14 mouse cellular contexts compared by ENCODE assay signal in the genomic region with DNA sequence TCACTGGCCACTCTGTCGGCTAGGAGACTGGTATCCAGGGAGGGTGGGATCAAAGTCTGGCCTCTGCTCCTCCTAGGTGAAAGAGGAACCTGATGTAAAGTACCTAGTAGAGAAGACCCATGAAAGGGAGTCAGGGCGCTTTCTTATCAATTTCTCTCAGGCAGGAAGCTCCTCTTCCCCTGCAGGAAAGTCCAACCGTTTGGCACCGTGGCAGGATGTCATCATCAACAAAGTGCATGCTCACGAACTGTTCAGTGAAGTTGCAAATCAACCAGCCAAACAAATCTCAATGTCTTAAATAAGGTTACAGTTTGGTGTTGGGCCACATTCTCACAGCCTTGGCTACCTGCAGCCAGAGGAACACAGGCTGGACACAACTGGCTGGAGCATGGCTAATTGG.
DNase-seq lines count a peak whose midpoint lies in the region; ATAC-seq and TF ChIP-seq lines count a peak whose summit lies in the region.
"Had no signal": no experiment of that assay in that cellular context is flagged by ENCODE, and none has a peak within 500 bp of the region (broad histone marks: within the 10 kb centered on the region; RNA-seq: fewer than 3 reads in every experiment).

No protein-coding gene starts in this region.

- intact Hi-C loops in heart, adult 2 months (cut with DNase I): no loop called here

- 34% methylated on average over 5 of the region's 5 CpGs for WGBS in lung, postnatal 0 days
- 20% methylated on average over 5 of the region's 5 CpGs for WGBS in intestine, postnatal 0 days
- WGBS in forebrain, embryonic 11.5 days: 70% methylated on average over 5 of the region's 5 CpGs
- WGBS in heart, adult 2 months: 48% methylated on average over 5 of the region's 5 CpGs

- no peaks in the 10 kb centered on the region for H3K36me3 ChIP-seq in lung, postnatal 0 days (ENCODE audit: insufficient read depth, low read length)
- no peaks in the 10 kb centered on the region for H3K36me3 ChIP-seq in intestine, postnatal 0 days (ENCODE audit: control insufficient read depth, insufficient read depth)
- no peaks in the 10 kb centered on the region for H3K36me3 ChIP-seq in forebrain, embryonic 11.5 days (ENCODE audit: control insufficient read depth, insufficient read depth, low read length)
- no peaks in the 10 kb centered on the region for H3K36me3 ChIP-seq in heart, adult 2 months (ENCODE audit: control insufficient read depth, insufficient read depth, low read length)
- H3K36me3 ChIP-seq: forebrain, embryonic 12.5 days; limb, embryonic 15.5 days; neural tube, embryonic 12.5 days had no signal

- TF ChIP-seq EP300 in lung, postnatal 0 days (IDR thresholded peaks at IDR 0.05): no peak
- TF ChIP-seq EP300 in heart, adult 2 months (IDR thresholded peaks at IDR 0.05; ENCODE audit: insufficient read depth, low read depth, low read length): no peak

- peaks cover 13% of the 10 kb centered on the region; the same call in 1 of the 2 replicates for H3K4me1 ChIP-seq in lung, postnatal 0 days (ENCODE audit: insufficient read depth, low read depth, low read length)
- H3K4me1 ChIP-seq in intestine, postnatal 0 days (replicated peaks; ENCODE audit: control insufficient read depth, insufficient read depth, low read length): peaks cover 2% of the 10 kb centered on the region; the same call in 1 of the 2 replicates
- H3K4me1 ChIP-seq in forebrain, embryonic 11.5 days (replicated peaks; ENCODE audit: control insufficient read depth, insufficient read depth, low read length): no peaks in the 10 kb centered on the region
- no peaks in the 10 kb centered on the region; the same call in 1 of the 2 replicates for H3K4me1 ChIP-seq in heart, adult 2 months (ENCODE audit: control insufficient read depth, insufficient read depth, low read length)

- no peaks in the 10 kb centered on the region for H3K9me3 ChIP-seq in lung, postnatal 0 days (ENCODE audit: low read length)
- no peaks in the 10 kb centered on the region for H3K9me3 ChIP-seq in intestine, postnatal 0 days (ENCODE audit: control insufficient read depth)
- H3K9me3 ChIP-seq in forebrain, embryonic 11.5 days (ENCODE audit: control insufficient read depth, low read length): no peaks in the 10 kb centered on the region
- H3K9me3 ChIP-seq: forebrain, embryonic 12.5 days; limb, embryonic 15.5 days; neural tube, embryonic 12.5 days had no signal

- H3K27me3 ChIP-seq in lung, postnatal 0 days (replicated peaks; ENCODE audit: insufficient read depth, low read length): no peaks in the 10 kb centered on the region
- H3K27me3 ChIP-seq in intestine, postnatal 0 days (replicated peaks; ENCODE audit: control insufficient read depth, insufficient read depth, low read length): no peaks in the 10 kb centered on the region
- no peaks in the 10 kb centered on the region for H3K27me3 ChIP-seq in forebrain, embryonic 11.5 days (ENCODE audit: control insufficient read depth, insufficient read depth, low read length)
- H3K27me3 ChIP-seq in heart, adult 2 months (ENCODE audit: control insufficient read depth, insufficient read depth, low read length): no peaks in the 10 kb centered on the region
- H3K27me3 ChIP-seq: limb, embryonic 15.5 days; neural tube, embryonic 12.5 days had no signal

- no peak overlapping the region for H3K4me3 ChIP-seq in lung, postnatal 0 days (ENCODE audit: low read depth, low read length)
- H3K4me3 ChIP-seq in intestine, postnatal 0 days (ENCODE audit: low read depth, low read length): no peak overlapping the region
- no peak overlapping the region for H3K4me3 ChIP-seq in forebrain, embryonic 11.5 days (ENCODE audit: low read depth, low read length)
- H3K4me3 ChIP-seq in heart, adult 2 months: no peak overlapping the region
- H3K4me3 ChIP-seq: forebrain, embryonic 12.5 days; gastrocnemius, adult 2 months; limb, embryonic 15.5 days; neural tube, embryonic 12.5 days had no signal

- no peak for TF ChIP-seq CTCF in lung, postnatal 0 days (IDR thresholded peaks at IDR 0.05)
- TF ChIP-seq CTCF in intestine, postnatal 0 days (IDR thresholded peaks at IDR 0.05; ENCODE audit: low read depth): no peak
- no peak for TF ChIP-seq CTCF in heart, adult 2 months (IDR thresholded peaks at IDR 0.05)

- 0 out of 2 replicates have a peak overlapping the region, but pooled peaks have one; percentile 27 for H3K27ac ChIP-seq in lung, postnatal 0 days (ENCODE audit: low read length)
- no peak overlapping the region for H3K27ac ChIP-seq in intestine, postnatal 0 days (ENCODE audit: low read depth, low read length)
- no peak overlapping the region for H3K27ac ChIP-seq in forebrain, embryonic 11.5 days (ENCODE audit: low read depth, low read length)
- no peak overlapping the region for H3K27ac ChIP-seq in heart, adult 2 months
- H3K27ac ChIP-seq: forebrain, embryonic 12.5 days; limb, embryonic 15.5 days; neural tube, embryonic 12.5 days had no signal

- no peak overlapping the region for H3K4me2 ChIP-seq in lung, postnatal 0 days (replicated peaks; ENCODE audit: low read depth, low read length)
- H3K4me2 ChIP-seq in intestine, postnatal 0 days (replicated peaks; ENCODE audit: low read depth): peak overlapping the region; percentile 37; the same call in 1 of the 2 replicates
- no peak overlapping the region for H3K4me2 ChIP-seq in forebrain, embryonic 11.5 days (ENCODE audit: low read depth, low read length, severe bottlenecking)
- H3K4me2 ChIP-seq: forebrain, embryonic 12.5 days; limb, embryonic 15.5 days; neural tube, embryonic 12.5 days had no signal

- DNase-seq in lung, postnatal 0 days (ENCODE audit: low spot score): no peak
- no peak for DNase-seq in lung, postnatal 36 days
- DNase-seq in forebrain, embryonic 11.5 days (ENCODE audit: low spot score): no peak
- DNase-seq in urinary bladder, postnatal 14 days (ENCODE audit: low spot score): no peak
- no peak for DNase-seq in heart, adult 2 months
- DNase-seq: midbrain, embryonic 14.5 days; spleen, adult 18-20 months had no signal

- no peak for ATAC-seq in lung, postnatal 0 days
- peak; percentile 93 for ATAC-seq in common myeloid progenitor, adult 5-6 weeks (replicated peaks; ENCODE audit: low read depth, poor library complexity, severe bottlenecking)
- peak; percentile 50; the same call in 1 of the 2 replicates for ATAC-seq in intestine, postnatal 0 days
- ATAC-seq in megakaryocyte, adult 5-6 weeks (ENCODE audit: poor library complexity, severe bottlenecking): 0 out of 2 replicates have a peak, but pooled peaks have one; percentile 14
- no peak for ATAC-seq in forebrain, embryonic 11.5 days (replicated peaks; ENCODE audit: low FRiP score)

- TF ChIP-seq POLR2A in heart, adult 2 months (IDR thresholded peaks at IDR 0.05; ENCODE audit: insufficient read depth, low read depth, low read length): no peak

- no peak overlapping the region for H3K9ac ChIP-seq in lung, postnatal 0 days (replicated peaks; ENCODE audit: low read depth)
- H3K9ac ChIP-seq in intestine, postnatal 0 days (ENCODE audit: low read depth, low read length): no peak overlapping the region
- H3K9ac ChIP-seq in forebrain, embryonic 11.5 days (ENCODE audit: low read length): no peak overlapping the region
- no peak overlapping the region for H3K9ac ChIP-seq in heart, adult 2 months (ENCODE audit: low read depth, low read length)
- H3K9ac ChIP-seq: forebrain, embryonic 12.5 days; limb, embryonic 15.5 days; neural tube, embryonic 12.5 days had no signal

- H3K79me2 ChIP-seq in heart, adult 2 months (replicated peaks; ENCODE audit: control insufficient read depth, insufficient read depth, low read length): no peaks in the 10 kb centered on the region

Comparison
In these comparisons a context has a peak if more than half of its experiments do, and no peak if none do; other contexts are left out.
1. ATAC-seq: peak in common myeloid progenitor, adult 5-6 weeks (single experiment), intestine, postnatal 0 days (single experiment) and megakaryocyte, adult 5-6 weeks (single experiment); none in lung, postnatal 0 days (single experiment) and forebrain, embryonic 11.5 days (single experiment).